Mouse (Mus musculus) CH12F3 (cell line): ENCODE measurements around the gene Ptpn14.

Experiments used
- in situ Hi-C: fragments of 300-500 bp; cut with MboI; formaldehyde crosslinking; loops from 2 replicates; pipeline ENCODE4 v1.14.3; 2020; ENCODE audit warnings: low sequenced_read_pairs

The Ptpn14 gene

GRCm38 (mm10) chr1:189802575-189802974, 74.5 kb downstream of the Ptpn14 start:
- in situ Hi-C loops: no loop called here

- in situ Hi-C loops: no loop called here
Observed at GRCm38 (mm10) chr1:189803742-189804141, 75.7 kb downstream of the Ptpn14 start.

GRCm38 (mm10) chr1:189806533-189807297, 78.6 kb downstream of the Ptpn14 start:
- in situ Hi-C loops: no loop called here

GRCm38 (mm10) chr1:189808015-189808414, 79.9 kb downstream of the Ptpn14 start:
- in situ Hi-C loops: no loop called here

GRCm38 (mm10) chr1:189808453-189808852, 80.4 kb downstream of the Ptpn14 start:
- in situ Hi-C loops: no loop called here

GRCm38 (mm10) chr1:189811778-189812177, 83.7 kb downstream of the Ptpn14 start:
- in situ Hi-C loops: no loop called here

GRCm38 (mm10) chr1:189814385-189814784, 86.3 kb downstream of the Ptpn14 start:
- in situ Hi-C loops: no loop called here

- in situ Hi-C loops: no loop called here
Observed at GRCm38 (mm10) chr1:189817089-189817488, 89.0 kb downstream of the Ptpn14 start.

GRCm38 (mm10) chr1:189817810-189818209, 89.7 kb downstream of the Ptpn14 start:
- in situ Hi-C loops: no loop called here

- in situ Hi-C loops: no loop called here
Observed at GRCm38 (mm10) chr1:189820111-189820510, 92.0 kb downstream of the Ptpn14 start.

GRCm38 (mm10) chr1:189824436-189824835, 96.4 kb downstream of the Ptpn14 start:
- in situ Hi-C loops: no loop called here

GRCm38 (mm10) chr1:189830391-189830790, 102.3 kb downstream of the Ptpn14 start:
- in situ Hi-C loops: no loop called here

- in situ Hi-C loops: no loop called here
Observed at GRCm38 (mm10) chr1:189830797-189831232, 102.7 kb downstream of the Ptpn14 start.

GRCm38 (mm10) chr1:189833351-189833750, 105.3 kb downstream of the Ptpn14 start:
- in situ Hi-C loops: no loop called here

- in situ Hi-C loops: no loop called here
Observed at GRCm38 (mm10) chr1:189834166-189834565, 106.1 kb downstream of the Ptpn14 start.

GRCm38 (mm10) chr1:189846319-189846718, 118.3 kb downstream of the Ptpn14 start:
- in situ Hi-C loops: no loop called here

- in situ Hi-C loops: no loop called here
Observed at GRCm38 (mm10) chr1:189849550-189849949, 121.5 kb downstream of the Ptpn14 start.

GRCm38 (mm10) chr1:189852051-189852450, 124.0 kb downstream of the Ptpn14 start:
- in situ Hi-C loops: no loop called here

GRCm38 (mm10) chr1:189852456-189852855, 124.4 kb downstream of the Ptpn14 start:
- in situ Hi-C loops: no loop called here

GRCm38 (mm10) chr1:189854646-189855045, 126.6 kb downstream of the Ptpn14 start:
- in situ Hi-C loops: no loop called here

- in situ Hi-C loops: no loop called here
Observed at GRCm38 (mm10) chr1:189855739-189856138, 127.7 kb downstream of the Ptpn14 start.

GRCm38 (mm10) chr1:189858377-189858776, 130.3 kb downstream of the Ptpn14 start:
- in situ Hi-C loops: no loop called here
